Mouse (Mus musculus): Measurements from ENCODE around the gene Nelfe.
"Not testable (repeated sequence)": the region's sequence is repeated elsewhere in the genome, so short reads cannot be mapped to it uniquely, and the experiment has no call there.

Gene Nelfe

DNA sequence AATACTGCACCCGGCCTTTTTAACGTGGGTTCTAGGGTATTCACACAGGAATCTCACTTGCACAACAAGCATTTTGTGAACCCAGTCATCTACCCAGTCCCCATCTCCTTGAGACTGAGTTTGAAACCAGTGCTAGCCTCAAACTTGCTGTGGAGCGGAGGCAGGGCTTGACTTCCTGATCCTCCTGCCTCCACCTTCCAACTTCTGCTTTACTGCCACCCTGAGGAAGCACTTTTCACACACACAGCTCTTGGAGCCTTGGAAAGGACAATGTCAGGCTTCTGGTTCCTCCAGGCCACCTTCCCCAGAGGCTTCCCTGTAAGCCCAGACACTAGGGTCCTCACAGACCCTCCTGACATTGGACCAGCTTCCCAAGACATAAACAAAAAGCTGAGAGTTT lies 33.1 kb downstream of the Nelfe start:
- in situ Hi-C loops (cut with MboI; ENCODE audit: low pct_unique_long_range_greater_than_20kb in 1 of 2, low sequenced_read_pairs in 2 of 2, unreplicated experiment in 1 of 2) = no loop called here

- in situ Hi-C loops (cut with MboI; ENCODE audit: low pct_unique_long_range_greater_than_20kb in 1 of 2, low sequenced_read_pairs in 2 of 2, unreplicated experiment in 1 of 2) = no loop called here
Measured at GRCm38 (mm10) chr17:34884704-34885103, 34.5 kb downstream of the Nelfe start.

GRCm38 (mm10) chr17:34885615-34886014 lies 35.4 kb downstream of the Nelfe start:
- in situ Hi-C loops (cut with MboI; ENCODE audit: low pct_unique_long_range_greater_than_20kb in 1 of 2, low sequenced_read_pairs in 2 of 2, unreplicated experiment in 1 of 2) = no loop called here

DNA sequence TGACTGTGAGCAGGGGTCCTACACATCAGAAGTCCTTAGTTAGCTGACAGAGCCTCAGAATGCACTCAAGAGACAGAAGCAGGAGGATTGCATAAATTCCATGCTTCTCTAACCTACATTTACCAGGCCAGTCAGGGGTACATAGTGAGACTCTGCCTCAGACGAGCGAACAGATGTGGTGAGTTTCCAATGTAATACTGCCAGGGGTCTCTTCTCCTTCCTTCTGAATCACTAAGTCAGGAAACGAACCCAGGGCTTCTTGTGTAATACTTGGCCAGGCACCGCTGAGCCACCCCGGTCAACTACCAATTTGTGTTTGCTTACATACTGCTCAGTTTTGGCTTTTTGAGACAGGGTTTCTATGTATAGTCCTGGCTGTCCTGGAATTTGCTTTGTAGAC lies 37.8 kb downstream of the Nelfe start:
- in situ Hi-C loops (cut with MboI; ENCODE audit: low pct_unique_long_range_greater_than_20kb in 1 of 2, low sequenced_read_pairs in 2 of 2, unreplicated experiment in 1 of 2) = no loop called here

GRCm38 (mm10) chr17:34890074-34890743 lies 40.0 kb downstream of the Nelfe start:
- in situ Hi-C loops (cut with MboI; ENCODE audit: low pct_unique_long_range_greater_than_20kb in 1 of 2, low sequenced_read_pairs in 2 of 2, unreplicated experiment in 1 of 2) = no loop called here

- in situ Hi-C loops (cut with MboI; ENCODE audit: low pct_unique_long_range_greater_than_20kb in 1 of 2, low sequenced_read_pairs in 2 of 2, unreplicated experiment in 1 of 2) = no loop called here
Measured at GRCm38 (mm10) chr17:34891377-34891776, 41.2 kb downstream of the Nelfe start.

DNA sequence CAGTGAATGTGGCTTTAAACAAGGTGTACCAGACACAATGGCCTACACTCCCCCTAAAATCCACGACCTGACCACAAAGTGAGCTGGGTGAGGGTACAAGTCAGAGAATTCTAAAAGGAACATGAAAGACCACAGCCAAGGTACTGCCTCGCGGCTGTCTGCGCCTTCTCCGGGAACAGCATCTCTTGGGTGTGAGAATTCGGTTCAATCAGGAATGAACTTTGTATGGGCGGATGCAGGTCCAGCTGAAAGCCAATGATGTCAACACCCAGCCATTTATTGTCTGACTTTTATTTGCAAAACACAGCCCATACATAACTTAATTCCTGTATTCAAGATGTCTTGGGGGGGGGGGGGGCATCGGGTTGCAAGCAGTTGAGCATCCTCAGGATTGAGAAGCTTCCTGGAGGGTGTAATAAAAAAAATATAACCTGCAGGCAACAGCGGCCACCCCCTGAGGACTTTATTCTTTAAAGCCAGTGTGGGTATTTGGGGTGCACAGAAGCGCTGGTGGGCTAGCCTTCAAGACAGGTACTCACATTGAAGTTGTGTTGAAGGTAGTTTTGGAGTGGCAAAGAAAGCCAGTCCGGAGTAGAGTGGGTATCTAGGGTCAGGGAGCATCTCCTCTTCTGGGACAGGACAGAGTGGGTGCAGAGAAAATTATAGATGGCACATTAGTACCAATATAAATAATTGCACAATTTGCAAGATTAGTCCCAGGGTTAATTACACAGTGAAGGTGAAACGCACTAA lies 43.1 kb downstream of the Nelfe start:
- in situ Hi-C loops (cut with MboI; ENCODE audit: low pct_unique_long_range_greater_than_20kb in 1 of 2, low sequenced_read_pairs in 2 of 2, unreplicated experiment in 1 of 2) = no loop called here

DNA sequence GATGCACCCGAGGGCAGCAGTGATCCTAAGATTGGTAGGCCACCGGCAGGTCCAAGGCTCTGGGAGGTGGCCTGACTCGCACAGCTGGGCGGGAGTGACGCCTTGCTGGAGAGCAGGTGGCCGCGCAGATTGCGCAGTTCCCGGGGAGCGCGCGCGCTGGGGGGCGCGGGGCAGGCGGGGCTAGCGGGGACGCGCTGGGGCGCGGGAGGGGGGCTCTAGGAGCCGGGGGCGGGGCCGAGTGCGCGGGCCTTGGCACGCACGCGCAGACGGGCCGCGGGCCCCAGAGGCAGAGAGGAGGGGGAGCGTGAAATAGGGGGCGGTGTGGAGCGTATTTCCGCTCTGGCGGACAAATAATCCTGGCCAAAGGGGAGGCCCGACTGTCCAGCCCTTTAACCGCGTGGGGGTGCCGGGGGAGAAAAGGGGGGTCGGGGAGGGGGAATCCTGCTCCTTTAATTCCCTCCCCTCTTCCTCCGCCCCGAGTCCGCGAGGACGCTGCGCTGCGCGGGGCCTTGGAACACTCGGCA lies 43.9 kb downstream of the Nelfe start:
- in situ Hi-C loops (cut with MboI; ENCODE audit: low pct_unique_long_range_greater_than_20kb in 1 of 2, low sequenced_read_pairs in 2 of 2, unreplicated experiment in 1 of 2) = no loop called here

GRCm38 (mm10) chr17:34894801-34895530 lies 44.8 kb downstream of the Nelfe start:
- in situ Hi-C loops (cut with MboI; ENCODE audit: low pct_unique_long_range_greater_than_20kb in 1 of 2, low sequenced_read_pairs in 2 of 2, unreplicated experiment in 1 of 2) = no loop called here

DNA sequence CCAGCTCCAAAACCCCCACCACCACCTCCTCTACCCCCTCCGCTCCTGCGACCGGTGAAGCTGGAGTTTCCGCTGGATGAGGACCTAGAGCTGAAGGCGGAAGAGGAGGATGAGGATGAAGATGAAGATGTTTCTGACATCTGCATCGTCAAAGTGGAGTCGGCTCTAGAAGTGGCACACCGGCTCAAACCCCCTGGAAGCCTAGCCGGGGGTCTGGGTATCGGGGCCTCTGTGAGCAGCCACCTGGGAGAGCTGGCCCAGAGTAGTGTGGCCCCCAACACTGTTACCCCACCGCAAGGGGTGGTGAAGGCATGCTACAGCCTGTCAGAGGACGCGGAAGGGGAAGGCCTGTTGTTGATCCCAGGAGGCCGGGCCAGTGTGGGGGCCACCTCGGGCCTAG lies 45.5 kb downstream of the Nelfe start:
- in situ Hi-C loops (cut with MboI; ENCODE audit: low pct_unique_long_range_greater_than_20kb in 1 of 2, low sequenced_read_pairs in 2 of 2, unreplicated experiment in 1 of 2) = no loop called here

DNA sequence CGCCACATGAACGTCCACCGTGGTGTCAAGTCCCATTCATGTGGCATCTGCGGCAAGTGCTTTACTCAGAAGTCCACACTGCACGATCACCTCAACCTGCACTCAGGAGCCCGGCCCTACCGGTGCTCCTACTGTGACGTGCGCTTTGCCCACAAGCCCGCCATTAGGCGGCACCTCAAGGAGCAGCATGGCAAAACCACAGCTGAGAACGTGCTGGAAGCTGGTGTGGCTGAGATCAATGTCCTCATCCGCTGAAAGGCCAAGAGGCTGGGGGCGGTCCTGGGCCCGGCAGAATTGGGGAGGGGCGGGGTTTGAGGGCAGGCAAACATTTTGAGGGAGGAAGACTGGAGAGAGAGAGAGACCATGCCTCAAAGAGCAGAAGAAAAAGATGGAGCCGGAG lies 46.2 kb downstream of the Nelfe start:
- in situ Hi-C loops (cut with MboI; ENCODE audit: low pct_unique_long_range_greater_than_20kb in 1 of 2, low sequenced_read_pairs in 2 of 2, unreplicated experiment in 1 of 2) = no loop called here

DNA sequence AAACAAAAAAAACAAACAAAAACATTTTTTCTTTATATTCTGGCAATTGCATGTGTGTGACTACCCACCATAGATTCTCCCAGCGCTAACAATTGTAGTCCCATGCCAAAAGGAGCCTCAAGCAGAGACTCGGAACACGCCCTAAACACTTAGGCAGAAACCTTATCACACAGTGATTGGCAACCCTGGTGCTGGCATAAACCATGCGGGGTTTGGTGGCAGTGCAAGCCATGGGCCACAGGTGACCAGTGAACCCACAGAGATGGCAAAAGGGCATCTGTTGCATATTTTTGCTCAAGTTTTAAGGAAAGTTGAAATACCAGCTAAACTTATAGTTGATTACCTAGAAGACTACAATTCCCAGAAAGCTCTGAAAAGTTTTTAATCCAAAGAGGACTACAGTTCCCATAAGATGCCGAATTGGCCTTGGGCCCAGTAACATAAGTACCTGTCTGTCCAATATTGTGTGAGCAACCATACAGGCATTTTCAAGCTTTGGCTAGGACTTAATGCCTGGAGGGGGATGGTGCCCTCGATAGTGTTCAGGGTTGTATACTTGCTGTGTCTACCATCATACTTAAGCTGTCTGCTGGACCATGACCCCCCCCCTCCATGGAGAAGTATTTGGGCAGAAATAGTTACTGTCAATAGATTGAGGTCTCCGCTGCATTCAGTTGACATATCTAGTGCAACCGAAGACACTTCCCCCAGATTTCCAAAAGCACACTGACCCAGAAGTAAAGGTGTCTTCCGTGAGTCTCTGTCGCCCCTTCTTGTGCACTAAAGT lies 47.4 kb downstream of the Nelfe start:
- in situ Hi-C loops (cut with MboI; ENCODE audit: low pct_unique_long_range_greater_than_20kb in 1 of 2, low sequenced_read_pairs in 2 of 2, unreplicated experiment in 1 of 2) = no loop called here

GRCm38 (mm10) chr17:34898160-34898586 lies 48.0 kb downstream of the Nelfe start, which contains the start of the genes C2 and Ehmt2:
Gene C2, minus strand, starts transcription at chr17:34898265.
Gene Ehmt2, plus strand, starts transcription at chr17:34898469.
- in situ Hi-C loops (cut with MboI; ENCODE audit: low pct_unique_long_range_greater_than_20kb in 1 of 2, low sequenced_read_pairs in 2 of 2, unreplicated experiment in 1 of 2) = no loop called here

- in situ Hi-C loops (cut with MboI; ENCODE audit: low pct_unique_long_range_greater_than_20kb in 1 of 2, low sequenced_read_pairs in 2 of 2, unreplicated experiment in 1 of 2) = no loop called here
Measured at GRCm38 (mm10) chr17:34898706-34899052, 48.5 kb downstream of the Nelfe start.

DNA sequence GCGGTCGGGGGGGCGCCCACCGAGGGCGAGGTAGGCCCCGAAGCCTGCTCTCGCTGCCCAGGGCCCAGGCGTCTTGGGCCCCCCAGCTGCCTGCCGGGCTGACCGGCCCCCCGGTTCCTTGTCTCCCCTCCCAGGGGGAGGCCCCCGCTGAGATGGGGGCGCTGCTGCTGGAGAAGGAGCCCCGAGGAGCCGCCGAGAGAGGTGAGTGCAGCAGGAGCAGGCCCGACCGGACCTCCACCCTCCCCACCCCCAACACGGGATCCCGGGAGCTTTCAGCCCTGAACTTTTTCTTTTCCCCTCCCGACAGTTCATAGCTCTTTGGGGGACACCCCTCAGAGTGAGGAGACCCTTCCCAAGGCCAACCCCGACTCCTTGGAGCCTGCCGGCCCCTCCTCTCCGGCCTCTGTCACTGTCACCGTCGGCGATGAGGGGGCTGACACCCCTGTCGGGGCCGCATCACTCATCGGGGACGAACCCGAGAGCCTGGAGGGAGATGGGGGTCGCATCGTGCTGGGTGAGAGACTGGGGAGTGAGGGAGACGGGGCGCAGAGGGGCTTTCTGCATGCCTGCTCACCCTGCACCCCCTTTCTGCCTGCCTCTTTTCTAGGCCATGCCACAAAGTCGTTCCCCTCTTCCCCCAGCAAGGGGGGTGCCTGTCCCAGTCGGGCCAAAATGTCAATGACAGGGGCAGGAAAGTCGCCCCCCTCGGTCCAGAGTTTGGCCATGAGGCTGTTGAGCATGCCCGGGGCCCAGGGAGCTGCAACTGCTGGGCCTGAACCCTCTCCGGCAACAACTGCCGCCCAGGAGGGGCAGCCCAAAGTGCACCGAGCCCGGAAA lies 49.1 kb downstream of the Nelfe start:
- in situ Hi-C loops (cut with MboI; ENCODE audit: low pct_unique_long_range_greater_than_20kb in 1 of 2, low sequenced_read_pairs in 2 of 2, unreplicated experiment in 1 of 2) = no loop called here

DNA sequence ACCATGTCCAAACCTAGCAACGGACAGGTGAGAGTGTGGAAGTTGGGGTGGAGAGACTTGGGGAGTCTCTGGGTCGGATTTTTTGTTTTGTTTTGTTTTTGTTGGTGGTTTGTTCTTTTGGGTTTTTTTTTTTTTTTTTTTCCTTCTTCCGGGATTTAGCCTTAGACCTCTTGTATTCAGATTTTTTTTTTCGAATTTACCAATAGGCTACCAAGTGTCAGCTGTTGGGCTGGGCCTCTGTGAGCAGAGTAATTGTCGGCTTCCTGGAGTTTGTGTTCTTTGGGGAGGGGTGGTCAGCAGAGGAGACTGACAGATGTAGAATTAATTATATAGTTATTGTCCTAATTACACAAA lies 49.7 kb downstream of the Nelfe start:
- in situ Hi-C loops (cut with MboI; ENCODE audit: low pct_unique_long_range_greater_than_20kb in 1 of 2, low sequenced_read_pairs in 2 of 2, unreplicated experiment in 1 of 2) = no loop called here

GRCm38 (mm10) chr17:34900826-34901225 lies 50.6 kb downstream of the Nelfe start:
- in situ Hi-C loops (cut with MboI; ENCODE audit: low pct_unique_long_range_greater_than_20kb in 1 of 2, low sequenced_read_pairs in 2 of 2, unreplicated experiment in 1 of 2) = not testable (repeated sequence)

GRCm38 (mm10) chr17:34901948-34902347 lies 51.8 kb downstream of the Nelfe start:
- in situ Hi-C loops (cut with MboI; ENCODE audit: low pct_unique_long_range_greater_than_20kb in 1 of 2, low sequenced_read_pairs in 2 of 2, unreplicated experiment in 1 of 2) = not testable (repeated sequence)

All from mouse embryonic stem cell (cell line).